Mouse (Mus musculus): ENCODE measurements around the gene Apol10b. TPM values are rescaled to one million over a fixed set of nuclear protein-coding genes. Genes with fewer than 3 reads are reported as not detected.
A peak's percentile ranks its signal among the peaks of the same experiment; 100 is the strongest.
"Not testable (repeated sequence)": the region's sequence is repeated elsewhere in the genome, so short reads cannot be mapped to it uniquely, and the experiment has no call there.

The Apol10b gene
- total RNA-seq (2021) = under 1 TPM; 0.22 to 0.36 TPM

DNA sequence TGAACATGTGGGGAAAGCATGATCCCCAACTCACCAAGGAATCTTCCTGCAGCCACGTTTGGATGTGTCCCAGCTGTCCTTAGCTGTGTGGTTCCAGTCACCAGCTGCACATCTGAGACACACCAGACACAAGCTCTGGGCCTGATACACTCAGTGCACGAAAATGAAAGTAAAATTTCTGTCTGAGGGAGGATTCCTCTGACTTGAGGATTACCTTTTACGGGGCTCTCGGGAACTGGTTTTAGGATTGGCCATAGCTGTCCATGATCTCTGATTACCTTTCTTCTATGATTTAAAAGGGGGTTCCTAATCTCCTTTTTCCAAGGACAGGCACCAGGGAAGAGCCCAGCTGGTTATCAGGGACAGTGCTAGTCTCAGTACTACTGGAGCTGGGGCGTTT is at the start of gene Apol10b:
Gene Apol10b, minus strand, starts transcription at position 165 of the 400 bp plus-strand sequence.
- intact Hi-C loops (cut with DNase I) = no loop called here
- DNase-seq = no peak

DNA sequence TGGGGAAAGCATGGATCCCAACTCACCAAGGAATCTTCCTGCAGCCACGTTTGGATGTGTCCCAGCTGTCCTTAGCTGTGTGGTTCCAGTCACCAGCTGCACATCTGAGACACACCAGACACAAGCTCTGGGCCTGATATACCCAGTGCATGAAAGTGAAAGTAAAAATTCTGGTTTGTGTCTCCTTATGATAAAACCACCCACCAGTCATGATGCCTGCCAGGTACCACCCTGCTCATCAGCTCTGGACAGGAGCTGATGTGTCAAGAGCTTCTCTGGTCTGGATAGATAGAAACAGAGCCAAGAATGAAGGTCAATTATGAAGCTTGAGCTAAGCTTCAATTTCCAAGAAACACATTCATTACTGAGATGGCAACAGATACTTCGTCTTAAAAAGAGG is 47.3 kb upstream of the Apol10b start, which contains the start of gene Apol11b:
Gene Apol11b, minus strand, starts transcription at position 111 of the 400 bp plus-strand sequence.
- intact Hi-C loops (cut with DNase I); DNase-seq: not testable (repeated sequence)

DNA sequence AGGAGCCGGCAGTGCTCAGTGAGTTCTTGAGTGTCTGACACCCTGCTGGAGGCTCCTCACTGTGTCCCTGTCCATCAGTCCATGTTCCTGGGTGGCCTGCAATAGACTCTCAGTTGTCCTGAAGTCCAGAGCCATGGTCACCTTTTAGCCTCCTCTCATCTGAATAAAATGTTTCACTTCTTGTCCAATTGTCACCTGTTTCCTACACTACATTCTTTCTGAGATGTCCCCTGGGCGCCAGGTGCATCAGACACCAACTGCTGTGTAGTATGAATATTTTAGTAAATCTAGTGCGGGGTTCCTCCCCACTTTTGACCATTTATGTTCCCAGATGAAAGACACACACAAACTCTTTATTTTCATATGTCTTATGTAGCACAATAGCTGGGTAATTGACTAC is 33.9 kb upstream of the Apol10b start:
- not testable (repeated sequence) for DNase-seq
- intact Hi-C loops (cut with DNase I) = loop anchor here (1.0 kb wide), 1 partner anchor 107 kb away; no protein-coding TSS in a partner anchor

DNA sequence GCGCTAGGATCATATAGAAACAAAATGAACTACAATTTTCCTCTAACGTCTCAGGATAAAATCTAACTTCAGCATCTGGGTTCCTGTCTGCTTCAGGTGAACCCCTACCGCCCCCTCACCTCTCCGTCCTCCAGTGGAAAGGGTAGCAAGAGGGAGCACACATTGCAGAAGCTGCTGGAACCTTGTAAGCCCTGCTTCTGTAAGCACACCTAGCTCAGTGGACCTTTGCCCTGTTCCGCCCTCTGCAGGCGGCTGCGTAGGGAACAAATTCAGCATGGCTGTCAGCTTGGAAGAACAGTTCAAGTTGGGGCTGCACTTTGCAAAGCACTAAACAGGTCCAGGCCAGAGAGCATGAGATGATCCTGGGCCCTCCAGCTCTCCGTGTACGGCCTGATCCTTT is 32.7 kb upstream of the Apol10b start:
- DNase-seq = peak in 1 of 2 experiments; percentile 10
- intact Hi-C loops (cut with DNase I) = not testable (repeated sequence)

DNA sequence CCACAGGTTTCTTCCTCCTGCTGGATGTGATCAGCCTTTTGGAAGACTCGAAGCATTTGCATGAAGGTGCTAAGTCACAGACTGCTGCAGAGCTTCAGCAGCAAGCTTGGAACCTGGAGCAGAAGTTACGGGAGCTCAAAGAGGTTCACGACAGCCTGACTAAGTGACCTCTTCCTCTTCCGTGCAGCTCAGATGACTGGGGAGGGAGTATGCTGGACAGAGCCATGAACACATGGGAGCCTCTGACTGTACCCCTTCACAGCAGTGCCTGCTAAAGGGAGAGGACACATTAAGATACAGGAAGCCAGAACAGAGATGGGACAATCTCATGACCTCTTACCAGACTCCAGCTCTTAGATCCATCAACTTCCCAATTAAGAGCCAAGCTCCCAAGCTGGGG is 30.5 kb upstream of the Apol10b start:
- DNase-seq; intact Hi-C loops (cut with DNase I): not testable (repeated sequence)

DNA sequence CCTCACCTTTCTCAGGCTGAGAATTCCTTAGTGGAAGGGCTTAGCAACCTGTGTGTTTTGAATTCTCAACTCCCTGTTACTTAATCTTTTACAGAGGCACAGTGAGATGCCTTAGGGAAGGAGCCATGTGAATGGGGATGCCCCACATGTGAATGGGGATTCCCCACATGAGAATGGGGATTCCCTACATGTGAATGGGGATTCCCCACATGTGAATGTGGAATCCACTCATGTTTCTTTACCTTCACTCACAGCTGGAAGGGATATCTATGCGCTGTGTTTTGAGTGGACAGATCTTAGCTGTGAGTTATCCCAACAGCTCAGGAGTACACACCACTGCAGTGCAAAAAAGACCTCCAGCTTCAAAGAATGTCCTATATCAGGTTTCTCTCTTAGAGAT is 28.8 kb upstream of the Apol10b start:
- intact Hi-C loops (cut with DNase I) = no loop called here
- DNase-seq = no peak

DNA sequence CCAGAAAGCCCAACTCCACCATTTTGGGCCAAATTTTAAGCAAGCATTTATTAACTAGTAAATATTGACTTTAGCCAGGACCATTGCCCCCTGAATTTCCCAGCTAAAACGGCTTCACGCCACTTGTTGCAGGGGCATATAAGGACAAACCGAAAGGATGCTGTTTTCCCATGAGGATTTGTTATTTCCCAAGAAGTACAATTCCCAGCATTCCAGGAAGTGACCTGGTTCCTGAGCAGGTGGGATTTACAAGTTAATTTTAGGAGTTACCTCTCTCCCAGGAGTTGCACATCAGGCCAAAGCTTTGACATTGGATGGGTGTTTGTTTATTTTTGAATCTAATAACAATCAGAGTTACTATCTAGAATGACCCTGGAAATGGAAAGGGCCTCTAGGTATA is 10.1 kb upstream of the Apol10b start:
- no peak for DNase-seq
- intact Hi-C loops (cut with DNase I) = no loop called here

DNA sequence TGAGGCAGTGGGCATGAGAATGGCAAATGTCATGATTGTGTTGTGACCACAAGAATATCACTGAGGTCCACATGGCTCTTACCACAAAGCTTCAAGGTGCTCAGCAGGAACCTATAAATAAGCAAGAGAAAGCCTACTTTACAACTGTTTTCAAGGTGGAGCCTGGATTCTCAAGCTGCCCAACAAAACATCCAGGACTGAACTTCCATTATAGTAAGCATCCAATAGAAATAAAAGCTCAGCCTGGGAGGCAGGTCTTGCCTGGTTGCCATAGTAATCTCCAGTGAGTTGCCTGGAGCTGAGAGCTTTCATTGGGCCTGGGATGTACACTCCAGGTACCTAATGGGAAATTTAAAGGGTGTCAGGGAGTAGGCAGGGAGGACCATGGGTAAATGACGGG is 3.0 kb upstream of the Apol10b start, which contains the start of gene Gm36245:
Gene Gm36245, plus strand, starts transcription at position 301 of the 400 bp plus-strand sequence.
- intact Hi-C loops (cut with DNase I) = no loop called here
- no peak for DNase-seq

DNA sequence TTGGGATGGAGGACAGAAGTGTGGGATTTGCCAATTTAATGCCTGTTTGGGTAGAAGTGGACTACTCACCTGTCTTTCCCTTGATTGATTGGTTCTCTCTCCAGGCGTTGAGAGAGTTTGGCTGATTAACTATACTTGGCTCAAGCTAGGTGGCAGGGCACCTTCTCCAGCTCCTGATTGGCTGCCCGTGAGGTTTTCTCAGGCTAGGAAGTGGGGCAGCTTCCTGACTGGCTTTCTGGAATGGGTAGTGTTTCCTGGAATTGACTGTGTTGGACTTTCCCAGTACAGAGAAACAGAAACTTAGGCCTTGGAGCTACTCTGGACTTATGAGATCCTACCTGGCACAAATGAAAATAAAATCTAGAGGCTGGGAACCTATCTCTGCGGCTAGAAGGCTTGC is 2.5 kb upstream of the Apol10b start:
- intact Hi-C loops (cut with DNase I) = no loop called here
- DNase-seq = no peak

DNA sequence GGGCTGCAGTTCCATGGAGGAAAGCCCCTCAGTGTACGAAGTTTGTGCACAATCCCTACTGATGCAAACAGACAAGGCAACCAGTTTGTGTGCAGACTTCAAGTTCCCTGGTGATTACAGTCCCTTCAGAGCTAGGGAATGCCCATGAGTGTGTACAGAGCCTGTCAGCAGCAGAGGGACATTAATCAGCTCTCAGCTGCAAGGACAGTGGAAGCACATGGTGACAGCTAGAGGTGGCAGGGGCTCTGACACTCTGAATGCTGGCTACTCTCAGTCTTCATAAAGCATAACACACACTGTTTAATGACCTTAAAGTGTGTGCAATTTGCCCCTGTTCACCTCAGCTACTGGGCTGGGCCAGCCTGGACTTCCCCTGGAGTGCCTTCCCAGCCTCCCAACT is 2.4 kb downstream of the Apol10b start:
- intact Hi-C loops (cut with DNase I) = no loop called here
- no peak for DNase-seq

DNA sequence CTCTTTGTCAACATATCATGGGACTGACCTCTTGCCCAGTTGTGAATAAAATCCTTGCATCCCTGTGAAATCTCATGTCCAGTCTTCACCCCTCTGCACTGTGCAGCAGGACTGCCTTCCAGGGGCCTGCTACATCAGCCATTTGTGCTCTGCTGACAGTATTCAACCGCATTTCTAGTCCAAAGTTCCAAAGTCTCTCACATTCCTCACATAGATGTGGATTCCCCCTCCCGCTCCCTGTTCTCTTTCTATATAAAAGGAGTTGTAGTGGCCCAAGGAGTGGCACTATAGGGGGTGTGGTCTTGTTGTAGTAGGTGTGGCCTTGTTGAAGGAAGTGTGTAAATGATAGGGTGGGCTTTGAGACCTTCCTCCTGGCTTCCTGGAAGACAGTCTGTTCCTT is 5.0 kb downstream of the Apol10b start:
- DNase-seq = no peak
- intact Hi-C loops (cut with DNase I) = no loop called here

DNA sequence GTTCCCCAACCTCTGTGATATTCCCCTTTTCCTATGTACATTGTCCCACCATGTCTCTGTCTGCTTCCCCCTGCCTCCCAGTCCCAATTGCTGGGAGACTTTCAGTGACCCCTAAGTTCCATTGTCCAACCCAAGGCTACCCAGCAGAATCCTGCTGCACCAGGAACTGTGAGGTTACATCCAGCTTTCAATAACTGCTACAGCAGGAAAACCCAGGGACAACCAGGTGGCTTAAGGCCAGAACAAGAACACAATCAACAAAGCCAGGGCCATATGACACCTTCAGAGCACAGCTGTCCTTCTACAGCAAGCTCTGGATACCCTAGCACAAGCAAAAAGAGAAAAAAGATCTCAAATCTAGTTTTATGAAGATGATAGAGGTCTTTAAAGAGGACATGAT is 6.9 kb downstream of the Apol10b start:
- intact Hi-C loops (cut with DNase I) = no loop called here

DNA sequence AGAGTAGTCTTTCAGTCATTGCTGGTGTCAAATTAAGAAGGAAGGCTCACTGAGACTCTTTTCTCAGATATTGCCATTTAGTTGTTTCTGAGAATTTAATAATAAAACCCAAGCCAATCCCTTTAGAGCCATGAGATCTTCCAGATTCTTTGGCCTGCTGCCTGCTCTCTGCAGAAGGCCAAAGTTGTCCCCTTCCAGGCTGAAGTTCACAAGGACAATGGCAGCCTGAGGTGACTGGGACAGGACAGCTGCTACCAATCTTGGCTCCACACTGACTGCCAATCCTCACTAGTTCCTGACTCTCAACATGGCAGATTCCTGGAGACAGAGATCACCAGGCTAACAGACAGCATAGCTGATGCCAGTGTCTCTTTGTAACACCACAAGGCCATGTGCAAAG is 8.9 kb downstream of the Apol10b start:
- intact Hi-C loops (cut with DNase I) = no loop called here
- DNase-seq = peak; percentile 62 to 65

More for the DNA sequence above, 6.9 kb downstream of the Apol10b start:
- DNase-seq = no peak

DNA sequence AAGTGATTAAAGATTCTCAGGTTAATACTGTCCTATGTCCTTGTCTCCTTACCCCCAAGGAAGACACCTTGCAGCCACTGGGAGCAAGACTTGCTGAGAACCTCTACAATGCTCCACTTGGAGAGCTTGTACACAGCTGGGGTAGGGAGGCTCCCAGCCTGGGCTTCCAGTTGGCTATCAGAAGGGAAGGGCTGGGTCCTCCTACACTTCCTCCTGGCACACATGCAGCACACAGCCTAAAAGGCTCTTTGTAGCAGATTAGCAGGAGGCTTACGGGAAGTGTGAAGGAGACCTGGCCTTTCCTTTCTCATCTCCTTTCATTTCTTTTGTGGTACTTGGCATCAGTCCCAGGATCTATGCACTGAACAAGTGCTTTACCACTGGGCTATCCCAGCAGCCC is 14.2 kb downstream of the Apol10b start:
- intact Hi-C loops (cut with DNase I) = no loop called here
- DNase-seq = peak; percentile 73

DNA sequence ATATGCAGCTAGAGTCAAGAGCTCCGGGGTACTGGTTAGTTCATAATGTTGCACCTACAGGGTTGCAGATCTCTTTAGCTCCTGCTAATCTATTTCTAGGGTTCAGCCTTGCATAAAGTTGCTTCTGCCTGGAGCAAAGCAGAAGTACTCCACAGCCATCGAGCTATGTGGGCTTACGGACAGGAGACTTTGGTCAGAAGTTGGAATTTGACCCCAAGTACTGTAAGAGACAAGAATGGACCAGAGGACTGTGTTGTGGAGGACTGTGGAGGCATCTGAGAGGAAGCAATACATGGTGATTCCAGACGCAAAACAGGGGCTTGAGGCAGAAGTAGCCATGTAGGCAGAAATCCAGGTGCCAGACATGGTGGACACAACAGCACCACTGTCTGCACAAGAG is 16.6 kb downstream of the Apol10b start:
- intact Hi-C loops (cut with DNase I) = no loop called here
- no peak for DNase-seq

DNA sequence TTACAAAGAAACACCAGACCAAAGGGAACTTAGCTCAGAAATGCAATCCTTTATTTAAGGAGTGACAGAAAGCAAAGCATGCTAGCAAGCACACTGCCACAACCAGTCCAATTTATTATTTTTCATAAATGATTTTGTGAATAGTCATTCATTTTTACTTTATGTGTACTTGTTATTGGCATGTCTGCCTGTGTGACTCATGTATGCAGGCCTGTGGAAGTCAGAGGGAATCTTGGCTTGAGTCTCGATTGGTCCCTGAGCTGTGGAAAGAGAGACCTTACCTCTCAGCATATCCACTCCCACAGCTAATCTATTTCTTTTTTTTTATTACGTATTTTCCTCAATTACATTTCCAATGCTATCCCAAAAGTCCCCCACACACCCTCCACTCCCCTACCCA is 17.1 kb downstream of the Apol10b start:
- DNase-seq = peak in 1 of 2 experiments; percentile 21
- intact Hi-C loops (cut with DNase I) = no loop called here

DNA sequence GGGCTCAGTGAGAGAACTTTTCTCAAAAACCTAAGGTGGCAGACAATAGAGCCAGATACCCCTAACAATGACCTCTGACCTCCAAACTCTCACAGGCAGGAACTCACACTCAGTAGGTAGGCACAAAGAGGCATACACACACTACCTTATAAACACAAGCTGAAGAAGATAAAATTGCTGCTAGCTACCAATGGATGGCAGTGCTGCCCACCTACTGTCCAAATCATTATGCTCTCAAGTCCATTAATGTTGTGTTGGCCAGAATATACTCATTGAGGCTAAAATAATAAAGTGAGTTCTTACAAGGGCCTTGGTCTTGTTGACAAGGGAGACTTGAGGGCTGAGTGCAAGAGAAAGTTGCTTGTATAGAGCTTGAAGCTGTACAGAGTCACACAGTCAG is 32.7 kb downstream of the Apol10b start:
- intact Hi-C loops (cut with DNase I) = no loop called here
- no peak for DNase-seq

DNA sequence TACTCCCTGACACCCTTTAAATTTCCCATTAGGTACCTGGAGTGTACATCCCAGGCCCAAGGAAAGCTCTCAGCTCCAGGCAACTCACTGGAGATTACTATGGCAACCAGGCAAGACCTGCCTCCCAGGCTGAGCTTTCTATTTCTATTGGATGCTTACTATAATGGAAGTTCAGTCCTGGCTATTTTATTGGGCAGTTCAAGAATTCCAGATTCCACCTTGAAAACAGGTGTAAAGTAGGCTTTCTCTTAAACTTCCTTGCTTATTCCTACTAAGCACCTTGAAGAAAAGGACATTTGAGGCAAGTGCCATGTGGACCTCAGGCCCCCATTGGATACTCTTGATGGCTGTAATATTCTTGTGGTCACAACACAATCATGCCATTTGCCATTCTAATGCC is 34.1 kb downstream of the Apol10b start, which contains the start of gene 1700025B11Rik:
Gene 1700025B11Rik, minus strand, starts transcription at position 101 of the 400 bp plus-strand sequence.
- DNase-seq = no peak
- intact Hi-C loops (cut with DNase I) = no loop called here

DNA sequence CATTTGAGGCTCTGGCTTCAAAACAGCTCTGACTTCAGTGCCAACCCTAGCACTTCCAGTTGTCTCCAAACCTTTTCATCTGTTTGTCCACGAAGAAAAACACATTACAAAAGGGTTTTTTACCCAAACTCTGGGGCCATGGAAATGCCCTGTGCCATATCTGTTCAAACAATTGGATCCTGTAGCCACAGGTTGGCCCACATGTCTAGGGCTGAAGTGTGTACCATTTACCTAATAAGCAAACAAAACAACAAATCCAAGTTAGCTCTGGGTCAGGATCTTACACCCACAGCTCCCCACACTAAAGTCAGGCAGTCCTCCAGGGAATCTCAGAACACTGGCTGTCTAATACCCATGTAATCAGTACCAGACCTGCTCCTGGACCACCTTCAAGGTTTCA is 56.7 kb downstream of the Apol10b start:
- intact Hi-C loops (cut with DNase I) = not testable (repeated sequence)
- DNase-seq = peak in 1 of 2 experiments; percentile 23

Data from heart, postnatal 10 days (tissue).